Mouse (Mus musculus): ENCODE data around the gene Dusp3.

Dusp3 gene

GRCm38 (mm10) chr11:101986913-101987312 is at the start of gene Dusp3:
Gene Dusp3 (minus strand): TSS chr11:101987013.
- DNase-seq (ENCODE audit: low read depth), result no peak

- DNase-seq (ENCODE audit: low read depth), result no peak
These were observed 49.5 kb upstream of the Dusp3 start for GRCm38 (mm10) chr11:102036336-102036735.

DNA sequence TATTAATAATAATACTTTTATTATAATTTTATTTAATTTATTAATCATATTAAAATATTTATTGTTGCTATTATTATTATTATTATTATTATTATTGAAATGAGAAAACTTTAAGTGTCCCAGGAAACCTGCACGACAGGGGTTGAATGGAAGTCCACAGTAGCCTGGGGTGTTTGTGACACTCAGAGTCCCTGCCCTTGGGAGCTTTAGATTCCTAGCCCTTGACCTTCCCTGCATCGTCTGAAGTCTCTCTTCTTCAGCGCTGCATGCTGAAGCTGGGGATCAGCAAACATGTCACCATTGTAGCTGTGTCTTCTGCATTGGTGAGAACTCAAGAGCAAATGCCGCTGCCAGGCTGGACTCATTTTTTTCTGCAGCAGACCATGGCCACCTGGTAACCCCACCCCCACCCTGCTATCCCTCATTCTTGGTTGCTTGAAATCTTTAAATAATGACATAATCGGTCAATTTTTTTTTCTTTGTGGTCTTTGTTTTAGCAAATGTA is 48.7 kb upstream of the Dusp3 start:
- no peak for DNase-seq (ENCODE audit: low read depth)

DNA sequence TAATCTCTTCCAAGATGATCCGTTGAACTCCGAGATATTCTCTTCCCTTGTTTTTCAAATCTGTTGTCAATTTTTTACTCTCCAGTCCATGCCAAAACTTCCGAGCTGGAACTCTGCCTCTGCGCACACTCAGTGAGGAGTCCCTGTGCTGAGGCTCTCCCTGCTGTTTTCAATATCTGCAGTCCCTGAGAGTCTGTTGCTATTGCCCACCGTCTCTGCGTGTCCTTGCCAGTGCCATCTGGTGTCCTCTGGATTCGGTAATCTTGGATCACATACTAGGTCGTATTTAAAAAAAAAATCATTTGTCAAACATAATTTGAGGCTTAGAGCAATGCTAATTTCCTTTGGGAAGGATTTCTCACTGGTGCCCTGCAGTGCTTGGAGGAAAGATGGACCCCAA is 48.1 kb upstream of the Dusp3 start:
- DNase-seq (ENCODE audit: low read depth), result no peak

DNA sequence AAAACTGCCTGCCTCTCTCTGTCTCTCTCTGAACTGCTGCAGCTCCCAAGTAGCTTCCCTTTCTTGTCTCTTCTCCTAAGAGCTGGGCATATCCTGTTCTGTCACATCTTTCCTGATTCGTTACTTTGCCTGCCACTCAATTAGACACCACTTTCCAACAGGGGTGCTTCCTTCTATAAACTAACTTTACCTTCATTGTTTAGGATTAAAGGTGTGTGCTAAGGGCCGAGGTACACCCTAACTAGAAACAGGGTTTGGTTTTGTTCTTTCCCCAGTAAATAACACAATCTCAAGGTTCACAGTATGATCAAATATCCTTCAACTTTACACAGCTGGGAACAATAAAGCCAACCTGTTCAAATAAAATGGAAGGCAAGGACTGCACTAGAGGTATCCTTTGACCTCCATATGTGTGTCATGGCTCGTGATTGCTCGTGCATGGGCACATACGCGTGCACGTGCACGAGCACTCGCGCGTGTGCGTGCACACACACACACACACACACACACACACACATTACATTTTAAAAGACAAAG is 46.3 kb upstream of the Dusp3 start:
- no peak for DNase-seq (ENCODE audit: low read depth)

DNA sequence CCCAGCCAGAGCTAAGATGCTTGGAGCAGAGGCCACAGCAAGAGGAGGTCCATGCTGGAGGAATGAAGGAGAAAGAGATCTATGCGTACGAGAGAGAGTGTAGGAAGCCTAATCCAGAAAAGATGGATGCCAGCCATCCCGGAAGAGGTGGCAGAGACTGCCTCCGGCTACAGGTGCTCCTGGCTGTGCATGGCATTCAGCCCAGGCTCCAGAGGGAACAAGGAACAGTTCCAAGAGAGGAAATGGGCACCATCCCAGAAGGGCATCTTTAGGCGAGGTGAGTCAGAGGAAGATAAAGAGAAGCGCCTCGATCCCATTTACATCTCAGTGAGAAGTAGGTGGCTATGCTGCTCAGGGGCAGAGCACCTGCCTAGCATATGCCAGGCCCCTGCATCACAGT is 44.3 kb upstream of the Dusp3 start:
- DNase-seq (ENCODE audit: low read depth), result no peak

GRCm38 (mm10) chr11:102029966-102030365 is 43.2 kb upstream of the Dusp3 start:
- DNase-seq (ENCODE audit: low read depth), result no peak

GRCm38 (mm10) chr11:102029304-102029703 is 42.5 kb upstream of the Dusp3 start:
- no peak for DNase-seq (ENCODE audit: low read depth)

- DNase-seq (ENCODE audit: low read depth), result no peak
These were observed 41.4 kb upstream of the Dusp3 start, which contains the start of gene Mpp3 for GRCm38 (mm10) chr11:102028087-102028816. Gene Mpp3 (minus strand): TSS chr11:102028461.

- no peak for DNase-seq (ENCODE audit: low read depth)
These were observed 40.7 kb upstream of the Dusp3 start for GRCm38 (mm10) chr11:102027361-102028017.

GRCm38 (mm10) chr11:102026694-102027360 is 40.0 kb upstream of the Dusp3 start:
- DNase-seq (ENCODE audit: low read depth), result no peak

DNA sequence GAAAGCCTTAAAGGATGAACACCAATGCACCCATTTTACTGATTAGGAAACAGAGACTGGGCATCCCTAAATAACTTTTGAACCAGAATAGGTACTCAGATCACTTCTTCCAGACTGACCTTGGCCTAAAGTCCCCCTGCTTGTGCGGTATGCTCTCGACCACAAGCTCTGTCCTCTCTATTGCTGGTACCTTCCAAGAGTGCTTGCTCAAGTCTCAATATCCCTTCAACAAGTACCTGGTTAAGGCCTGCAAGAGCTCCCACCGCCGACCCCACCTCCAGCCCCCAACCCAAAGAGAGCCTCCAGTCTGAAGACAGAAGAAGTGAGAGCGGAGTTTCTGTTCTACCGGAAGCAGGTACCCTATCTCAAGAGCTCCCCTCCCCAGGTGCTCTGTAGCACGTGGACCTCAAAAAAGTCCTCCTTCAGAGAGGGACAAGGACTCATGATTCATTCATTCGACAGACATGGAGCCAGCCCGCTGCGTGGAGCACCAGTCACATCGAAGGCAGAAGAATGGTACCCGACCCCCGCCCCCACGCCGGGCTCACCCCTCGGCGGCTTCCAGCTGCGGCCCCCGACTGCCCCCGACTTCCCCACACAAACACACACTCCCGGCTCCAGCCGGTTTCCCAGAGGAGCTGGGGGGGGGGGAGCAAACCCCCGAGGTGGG is 39.3 kb upstream of the Dusp3 start:
- no peak for DNase-seq (ENCODE audit: low read depth)

DNA sequence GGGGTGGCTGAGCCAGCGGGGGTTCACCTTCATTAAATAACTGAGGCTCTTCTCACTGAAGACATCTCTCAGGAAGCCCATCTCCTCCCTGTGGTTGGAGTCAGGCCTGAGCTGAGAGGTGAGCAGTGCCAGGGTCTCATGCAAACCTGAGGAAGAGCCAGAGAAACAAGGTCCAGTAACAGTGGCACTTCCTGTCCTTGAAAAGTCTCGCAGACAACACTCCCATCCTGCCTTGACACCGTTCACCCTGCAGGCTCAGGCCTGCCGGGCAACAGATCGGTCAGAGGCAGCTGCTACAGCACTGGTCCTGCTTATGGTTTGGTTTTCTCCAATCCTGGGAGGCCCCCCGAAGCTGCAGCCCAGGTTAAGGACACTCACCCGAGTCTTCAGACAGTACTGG is 38.5 kb upstream of the Dusp3 start:
- DNase-seq (ENCODE audit: low read depth), result no peak

- DNase-seq (ENCODE audit: low read depth), result no peak
These were observed 38.1 kb upstream of the Dusp3 start for GRCm38 (mm10) chr11:102024875-102025274.

DNA sequence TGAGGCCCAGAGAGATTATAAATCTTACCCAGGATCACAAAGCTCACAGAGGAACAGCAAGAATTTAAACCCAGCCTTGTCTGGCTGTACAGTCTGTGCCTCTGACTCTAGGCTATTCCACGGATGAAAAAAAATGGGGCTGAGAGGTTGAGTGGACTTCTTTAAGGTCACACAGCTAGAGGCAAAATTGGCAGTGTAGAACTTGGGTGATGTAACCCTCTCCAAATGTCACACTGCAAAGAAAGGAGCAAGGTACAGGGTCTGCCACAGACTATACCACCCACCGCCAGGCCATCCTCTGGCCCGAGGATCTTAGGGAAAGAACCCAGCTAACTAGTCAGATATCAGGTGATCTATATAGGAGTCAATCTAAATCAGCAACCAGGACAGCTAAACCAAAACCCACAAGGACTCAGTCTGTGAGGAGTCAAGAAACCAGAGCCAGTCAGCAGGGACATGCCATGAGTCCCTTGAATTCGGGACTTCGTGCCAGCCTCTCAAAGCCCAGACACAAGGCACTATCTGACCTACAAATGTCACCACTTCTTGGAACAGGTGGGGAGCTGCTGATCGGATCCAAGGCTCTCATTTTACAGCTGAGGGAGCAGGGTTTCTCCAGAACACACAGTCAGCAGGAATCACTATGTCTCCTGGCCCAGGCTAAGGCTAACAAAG is 37.4 kb upstream of the Dusp3 start:
- DNase-seq (ENCODE audit: low read depth), result no peak

GRCm38 (mm10) chr11:102023406-102023805 is 36.6 kb upstream of the Dusp3 start:
- DNase-seq (ENCODE audit: low read depth), result no peak

GRCm38 (mm10) chr11:102021196-102021595 is 34.4 kb upstream of the Dusp3 start:
- no peak for DNase-seq (ENCODE audit: low read depth)

DNA sequence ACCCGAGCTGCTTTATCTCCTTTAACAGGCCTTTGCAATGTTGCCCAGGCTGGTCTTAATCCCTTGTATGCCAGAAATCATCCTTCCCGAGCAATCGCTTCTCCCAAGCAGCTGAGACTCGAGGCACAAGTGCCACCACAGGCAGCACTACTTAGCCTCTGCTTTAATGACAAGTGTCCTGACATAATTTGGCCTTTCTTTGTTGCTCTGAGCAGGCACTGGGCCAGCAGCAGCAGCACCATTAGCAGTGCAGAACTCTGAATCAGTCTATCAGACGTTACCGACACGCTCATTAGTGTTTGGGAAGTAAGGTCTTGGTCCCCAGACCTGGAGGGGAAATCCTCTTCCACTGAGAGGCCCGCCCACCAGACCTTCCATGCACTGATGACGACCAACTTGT is 32.9 kb upstream of the Dusp3 start:
- no peak for DNase-seq (ENCODE audit: low read depth)

- no peak for DNase-seq (ENCODE audit: low read depth)
These were observed 29.3 kb upstream of the Dusp3 start for GRCm38 (mm10) chr11:102016136-102016535.

- DNase-seq (ENCODE audit: low read depth), result no peak
These were observed 28.7 kb upstream of the Dusp3 start for GRCm38 (mm10) chr11:102015472-102015871.

DNA sequence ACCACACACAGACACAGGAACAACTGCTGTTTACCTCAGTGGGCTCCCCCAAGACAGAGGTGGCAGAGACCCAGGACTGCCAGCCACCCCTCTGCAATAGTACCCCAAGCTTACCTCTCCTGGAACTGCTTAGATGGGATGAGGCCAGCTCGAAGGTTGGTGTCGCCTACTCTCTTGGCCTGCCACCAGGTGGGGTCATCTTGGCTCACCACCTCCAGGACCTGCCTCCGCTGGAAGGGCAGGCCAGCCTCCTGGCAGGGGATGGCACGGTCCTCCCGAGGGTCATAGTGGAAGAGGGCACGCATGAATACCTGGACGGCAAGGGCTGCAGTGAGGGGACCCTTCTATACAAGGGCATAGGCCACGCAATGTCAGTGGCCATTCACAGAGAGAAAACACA is 26.4 kb upstream of the Dusp3 start:
- DNase-seq (ENCODE audit: low read depth), result no peak

DNA sequence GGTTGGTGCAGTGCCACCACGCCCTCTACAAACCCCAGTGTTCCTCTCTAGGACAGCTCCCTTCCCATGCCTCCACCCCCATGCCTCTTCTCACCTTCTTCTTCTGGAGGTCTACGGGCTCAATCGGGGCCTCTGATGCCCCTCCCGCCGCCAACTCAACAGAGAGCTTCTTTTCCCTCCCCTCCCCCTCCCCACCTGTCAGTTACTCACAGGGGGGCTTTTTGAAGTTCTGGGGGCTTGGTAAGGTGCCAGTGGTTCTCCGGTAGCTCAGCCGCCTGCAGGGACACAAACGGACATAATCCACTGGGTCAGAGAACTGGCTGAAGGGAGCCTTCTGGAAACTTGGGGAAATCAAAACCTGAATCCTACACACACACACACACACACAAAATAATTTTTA is 24.7 kb upstream of the Dusp3 start:
- DNase-seq (ENCODE audit: low read depth), result no peak

Data from fibroblast of lung, adult 2 months (primary cell).